Comparison of ENCODE assay signal across 10 mouse cellular contexts in the genomic region with DNA sequence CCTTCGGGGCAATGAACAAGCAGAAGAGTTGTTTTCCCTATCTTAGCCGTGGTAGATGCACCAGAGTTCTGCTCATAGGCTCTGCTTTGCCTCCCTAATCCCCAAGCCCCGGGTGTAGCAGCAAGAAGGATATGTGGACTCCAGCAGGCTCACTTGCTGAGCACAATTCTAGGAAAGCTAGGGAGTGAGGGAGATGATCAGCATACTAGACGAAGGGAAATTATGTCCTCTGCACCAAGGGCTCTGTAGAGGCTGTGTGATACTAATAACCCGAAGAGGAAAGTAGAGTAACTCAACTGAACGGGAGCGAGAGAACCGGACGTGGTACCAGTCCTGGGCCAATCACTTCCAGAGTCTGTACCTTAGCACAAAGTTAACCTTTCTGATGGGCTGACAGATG. TPM values are rescaled to one million over a fixed set of nuclear protein-coding genes. Genes with fewer than 3 reads are reported as not detected.
DNase-seq lines count a peak whose midpoint lies in the region; ATAC-seq and TF ChIP-seq lines count a peak whose summit lies in the region.
"Had no signal": no experiment of that assay in that cellular context is flagged by ENCODE, and none has a peak within 500 bp of the region (broad histone marks: within the 10 kb centered on the region; RNA-seq: fewer than 3 reads in every experiment).

A gene (minus strand): TSS at position 127 of the 400 bp plus-strand sequence.

- TF ChIP-seq POLR2A in thymus, adult 2 months (IDR thresholded peaks at IDR 0.05; ENCODE audit: control insufficient read depth, extremely low read depth, insufficient read depth, low read length, poor library complexity), result no peak

- H3K4me1 ChIP-seq in heart, embryonic 14.5 days (ENCODE audit: control insufficient read depth in 2 of 2, insufficient read depth in 2 of 2, low read length in 2 of 2), result no peaks in the 10 kb centered on the region
- H3K4me1 ChIP-seq in embryonic facial prominence, embryonic 10.5 days, result peaks cover 13% of the 10 kb centered on the region
- H3K4me1 ChIP-seq in hindbrain, embryonic 13.5 days (replicated peaks), result peaks cover 17% of the 10 kb centered on the region
- H3K4me1 ChIP-seq in midbrain, embryonic 12.5 days, result peaks cover 16% of the 10 kb centered on the region
- no peaks in the 10 kb centered on the region for H3K4me1 ChIP-seq in thymus, adult 2 months (replicated peaks; ENCODE audit: control insufficient read depth, insufficient read depth, low read length)

- intact Hi-C loops in heart, postnatal 36 days (cut with DNase I), result no loop called here

- 43% methylated on average over 9 of the region's 9 CpGs for WGBS in heart, embryonic 14.5 days
- 40% methylated on average over 9 of the region's 9 CpGs for WGBS in embryonic facial prominence, embryonic 10.5 days
- WGBS in hindbrain, embryonic 13.5 days, result 37% methylated on average over 9 of the region's 9 CpGs
- WGBS in midbrain, embryonic 12.5 days, result 42% methylated on average over 9 of the region's 9 CpGs
- WGBS in thymus, adult 2 months, result 53% methylated on average over 9 of the region's 9 CpGs

- H3K27me3 ChIP-seq in heart, embryonic 14.5 days (ENCODE audit: control insufficient read depth, insufficient read depth, low read length), result peaks cover 49% of the 10 kb centered on the region
- H3K27me3 ChIP-seq in embryonic facial prominence, embryonic 10.5 days (replicated peaks; ENCODE audit: low read depth, poor library complexity, severe bottlenecking), result peaks cover 53% of the 10 kb centered on the region
- H3K27me3 ChIP-seq in hindbrain, embryonic 13.5 days, result peaks cover 45% of the 10 kb centered on the region
- H3K27me3 ChIP-seq in midbrain, embryonic 12.5 days, result peaks cover 39% of the 10 kb centered on the region
- H3K27me3 ChIP-seq in thymus, adult 2 months (ENCODE audit: control insufficient read depth, insufficient read depth, low read length), result peaks cover 4% of the 10 kb centered on the region; the same call in 1 of the 2 replicates
- H3K27me3 ChIP-seq: CH12.LX had no signal

- no peak for DNase-seq in heart, postnatal 36 days
- no peak for DNase-seq in embryonic facial prominence, embryonic 10.5 days (ENCODE audit: low spot score)
- no peak for DNase-seq in thymus, adult 2 months
- DNase-seq in cerebellum, postnatal 25 days, result no peak
- no peak for DNase-seq in cerebellum, postnatal 10 days
- DNase-seq: layer of hippocampus, postnatal 36 days had no signal

- H3K4me2 ChIP-seq in heart, embryonic 14.5 days (ENCODE audit: low read length), result peak within 1 kb of the TSS; percentile 24; the same call in 1 of the 2 replicates
- peak within 1 kb of the TSS; percentile 71 for H3K4me2 ChIP-seq in hindbrain, embryonic 13.5 days
- peak within 1 kb of the TSS; percentile 69 for H3K4me2 ChIP-seq in midbrain, embryonic 12.5 days (replicated peaks)

- TF ChIP-seq CTCF in thymus, adult 2 months (IDR thresholded peaks at IDR 0.05; ENCODE audit: borderline replicate concordance, control insufficient read depth, extremely low read depth, insufficient read depth, low read length, poor library complexity), result no peak

- H3K9me3 ChIP-seq in heart, embryonic 14.5 days (ENCODE audit: control insufficient read depth, low read length), result no peaks in the 10 kb centered on the region
- no peaks in the 10 kb centered on the region for H3K9me3 ChIP-seq in embryonic facial prominence, embryonic 10.5 days
- H3K9me3 ChIP-seq in hindbrain, embryonic 13.5 days, result no peaks in the 10 kb centered on the region
- no peaks in the 10 kb centered on the region for H3K9me3 ChIP-seq in midbrain, embryonic 12.5 days

- H3K9ac ChIP-seq in heart, embryonic 14.5 days (ENCODE audit: low read length), result no peak within 1 kb of the TSS
- H3K9ac ChIP-seq in hindbrain, embryonic 13.5 days, result peak within 1 kb of the TSS; percentile 64
- H3K9ac ChIP-seq in midbrain, embryonic 12.5 days (replicated peaks), result peak within 1 kb of the TSS; percentile 53

- H3K36me3 ChIP-seq in heart, embryonic 14.5 days (ENCODE audit: control insufficient read depth, insufficient read depth, low read length), result no peaks in the 10 kb centered on the region
- H3K36me3 ChIP-seq in embryonic facial prominence, embryonic 10.5 days (replicated peaks), result no peaks in the 10 kb centered on the region
- no peaks in the 10 kb centered on the region for H3K36me3 ChIP-seq in hindbrain, embryonic 13.5 days
- H3K36me3 ChIP-seq in midbrain, embryonic 12.5 days, result no peaks in the 10 kb centered on the region
- no peaks in the 10 kb centered on the region for H3K36me3 ChIP-seq in thymus, adult 2 months (ENCODE audit: control insufficient read depth, insufficient read depth, low read length)

- H3K4me3 ChIP-seq in heart, embryonic 14.5 days (ENCODE audit: control insufficient read depth in 1 of 2, insufficient read depth in 1 of 2, low read depth in 1 of 2, low read length in 2 of 2), result no peak within 1 kb of the TSS
- H3K4me3 ChIP-seq in embryonic facial prominence, embryonic 10.5 days, result peak within 1 kb of the TSS; percentile 46
- peak within 1 kb of the TSS; percentile 43 for H3K4me3 ChIP-seq in hindbrain, embryonic 13.5 days
- H3K4me3 ChIP-seq in midbrain, embryonic 12.5 days, result peak within 1 kb of the TSS; percentile 42
- H3K4me3 ChIP-seq in thymus, adult 2 months (ENCODE audit: control insufficient read depth, insufficient read depth, low read length), result no peak within 1 kb of the TSS

- no peak within 1 kb of the TSS for H3K27ac ChIP-seq in heart, embryonic 14.5 days (replicated peaks in 1 of 2; ENCODE audit: control insufficient read depth in 1 of 2, insufficient read depth in 1 of 2, low read depth in 2 of 2, low read length in 2 of 2)
- no peak within 1 kb of the TSS for H3K27ac ChIP-seq in embryonic facial prominence, embryonic 10.5 days (replicated peaks)
- H3K27ac ChIP-seq in hindbrain, embryonic 13.5 days, result no peak within 1 kb of the TSS
- H3K27ac ChIP-seq in midbrain, embryonic 12.5 days (replicated peaks), result no peak within 1 kb of the TSS
- no peak within 1 kb of the TSS for H3K27ac ChIP-seq in thymus, adult 2 months (ENCODE audit: control insufficient read depth, insufficient read depth, low read length)

- no peak for ATAC-seq in heart, embryonic 14.5 days (ENCODE audit: insufficient number of reproducible peaks, insufficient read depth, low FRiP score, low read depth)
- ATAC-seq in hindbrain, embryonic 13.5 days (ENCODE audit: low FRiP score), result peak; percentile 32; the same call in 1 of the 2 replicates
- peak; percentile 47 for ATAC-seq in midbrain, embryonic 12.5 days (ENCODE audit: low FRiP score, low read depth)

RNA-seq across cellular contexts. Expression of the gene that starts here (rescaled TPM):
- polyA plus RNA-seq in heart, embryonic 14.5 days (2014; fragmentation: Nextera tagmentation; extraction: Ambion mirVana), result 0.68 TPM in 1 of 2 replicates, not detected in the other
- total RNA-seq in heart, postnatal 36 days (2021), result not detected
- 2.6 and 3.6 TPM in 2 replicates for polyA plus RNA-seq in embryonic facial prominence, embryonic 10.5 days (2016; fragmentation: Nextera tagmentation; extraction: Ambion mirVana)
- 18.8 and 24.4 TPM in 2 replicates for polyA plus RNA-seq in hindbrain, embryonic 13.5 days (2015; fragmentation: Nextera tagmentation; extraction: Ambion mirVana)
- polyA plus RNA-seq in midbrain, embryonic 12.5 days (2016; fragmentation: Nextera tagmentation; extraction: Ambion mirVana), result 33.1 and 37.3 TPM in 2 replicates
- polyA plus RNA-seq in thymus, adult 2 months (2012; rRNA removed), result 0.22 TPM in 1 of 2 replicates, not detected in the other
- total RNA-seq: CH12.LX had no signal

Comparison
In these comparisons a context has a peak if more than half of its experiments do, and no peak if none do; other contexts are left out.
1. H3K4me3 ChIP-seq: peak in embryonic facial prominence, embryonic 10.5 days (single experiment), hindbrain, embryonic 13.5 days (single experiment) and midbrain, embryonic 12.5 days (single experiment); none in heart, embryonic 14.5 days (0 of 2) and thymus, adult 2 months (single experiment).
2. Peak in every context shown above with its lines, with median percentiles within 50 percentile points of each other: H3K4me2 ChIP-seq.